Mouse (Mus musculus) right cerebral cortex, adult 2 months (tissue): ENCODE data around the gene Pp2d1.

Source experiments
- DNase-seq, 2 experiments: peaks; one replicate each; pipeline ENCODE4 v3.0.0; 2021 to 2022; ENCODE audit warnings: low spot score in 2 of 2

The Pp2d1 gene

DNA sequence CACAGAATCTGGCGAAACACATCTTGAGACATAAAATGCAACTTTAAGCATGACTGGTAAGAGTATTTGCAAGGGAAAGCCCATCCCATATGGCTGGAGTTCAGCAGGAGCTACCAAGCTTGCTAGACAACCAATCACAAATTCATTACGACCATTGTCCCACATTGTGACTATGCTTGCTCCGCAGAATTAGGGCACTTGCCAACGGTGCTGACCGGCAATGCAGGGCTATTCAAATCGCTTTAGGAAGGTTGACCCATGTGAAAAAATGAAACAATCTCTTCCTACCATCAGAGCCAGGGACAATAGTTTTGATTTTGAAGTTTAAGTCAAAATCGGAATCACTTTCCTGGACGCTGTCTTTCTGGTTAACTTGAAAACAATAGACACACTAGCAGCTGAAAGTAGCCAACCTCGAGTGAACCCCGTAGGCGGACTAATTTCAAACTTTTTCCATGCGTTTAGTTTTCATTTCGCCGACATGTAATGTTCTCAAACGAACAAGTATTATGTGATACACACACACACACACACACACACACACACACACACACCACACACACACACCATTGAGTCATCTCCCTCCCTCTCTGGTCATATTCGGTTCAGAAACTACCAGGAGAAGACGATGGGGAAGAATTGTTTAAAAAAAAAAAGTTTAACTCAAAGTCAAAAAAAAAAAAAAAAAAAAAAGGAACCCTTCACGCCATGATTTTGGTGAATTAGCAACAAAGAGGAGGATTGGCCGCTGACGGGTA is 27.1 kb upstream of the Pp2d1 start, which contains the start of gene Kat2b:
Gene Kat2b, plus strand, starts transcription at position 701 of the 758 bp plus-strand sequence.
- peak in 1 of 2 experiments; percentile 28 for DNase-seq

DNA sequence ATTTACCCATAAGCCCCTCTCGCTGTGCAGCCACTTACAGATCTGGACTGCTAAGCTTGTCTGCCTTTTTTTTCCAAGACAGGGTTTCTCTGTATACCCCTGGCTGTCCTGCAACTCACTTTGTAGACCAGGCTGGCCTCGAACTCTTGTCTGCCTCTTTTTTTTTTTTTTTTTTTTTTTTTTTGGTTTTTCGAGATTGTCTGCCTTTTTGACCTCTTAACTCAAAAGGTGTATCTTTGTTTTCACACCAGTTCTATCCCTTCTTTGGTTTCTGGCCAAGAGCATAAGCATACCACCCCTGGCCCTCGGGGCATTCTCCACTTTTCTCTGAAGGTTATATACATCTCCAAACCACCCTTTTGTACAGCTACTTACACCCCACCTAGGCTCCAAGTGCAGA is 25.6 kb upstream of the Pp2d1 start:
- DNase-seq: no peak

DNA sequence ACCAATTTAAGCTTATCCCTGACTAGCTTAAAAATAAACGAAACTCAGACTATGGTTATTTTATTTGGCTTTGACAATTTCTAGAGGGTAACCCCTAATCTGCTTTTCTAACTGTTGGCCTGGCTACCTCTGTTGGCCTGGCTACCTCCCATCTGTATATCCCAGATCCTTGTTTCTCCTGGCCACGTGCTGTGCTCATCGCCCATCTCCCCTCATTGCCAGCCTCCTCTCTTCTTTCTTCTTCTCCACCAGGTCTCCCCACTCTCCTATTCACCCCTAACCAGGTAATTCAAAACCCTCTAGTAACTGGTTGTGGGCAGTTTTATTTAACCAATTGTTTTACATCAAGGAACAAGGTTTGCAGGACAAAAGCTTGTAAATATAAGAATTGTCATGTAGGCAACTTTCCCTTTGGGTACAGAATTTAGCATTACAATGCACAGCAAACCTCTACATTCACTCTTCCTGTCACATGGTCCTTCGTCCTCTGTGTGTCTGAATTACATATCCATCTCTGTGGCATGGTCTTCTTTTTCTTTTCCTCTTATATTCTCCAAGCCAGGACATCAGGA is 22.3 kb upstream of the Pp2d1 start:
- DNase-seq: no peak

DNA sequence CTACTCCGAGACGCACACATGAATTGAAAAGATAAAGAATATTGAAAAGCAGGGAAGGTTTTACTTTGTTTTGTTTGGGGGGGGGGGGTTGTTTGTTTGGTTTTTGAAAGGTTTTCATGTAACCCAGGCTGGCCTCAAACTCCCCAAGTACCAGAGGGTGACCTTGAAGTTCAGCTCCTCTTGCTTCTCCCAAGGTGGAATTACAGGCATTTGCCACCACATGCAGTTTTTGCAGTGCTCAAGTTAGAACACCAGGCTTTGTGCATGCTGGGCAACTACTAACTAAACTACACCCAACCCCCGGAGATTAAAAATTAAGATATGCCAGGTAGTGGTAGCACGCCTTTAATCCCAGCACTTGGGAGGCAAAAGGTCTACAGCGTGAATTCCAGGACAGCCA is 20.4 kb upstream of the Pp2d1 start:
- DNase-seq: no peak

DNA sequence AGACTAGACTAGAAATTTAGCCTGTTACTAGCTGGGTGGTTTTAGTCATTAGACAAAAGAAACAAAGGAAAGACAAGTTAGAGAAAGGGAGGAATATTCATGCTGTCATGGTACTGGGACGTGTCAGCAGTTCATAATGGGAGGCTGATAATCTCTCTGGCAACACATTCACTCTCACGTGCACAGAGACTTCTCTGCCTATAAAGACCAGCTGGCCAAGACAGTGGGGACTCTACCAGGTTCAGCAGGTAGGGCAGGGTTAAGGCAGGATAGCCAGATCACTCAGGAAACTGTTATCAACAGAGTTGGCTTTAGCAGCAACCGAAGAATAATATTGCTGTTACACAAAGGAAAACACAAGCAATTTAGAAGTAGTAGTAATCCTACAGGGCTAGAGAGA is 18.2 kb upstream of the Pp2d1 start:
- no peak for DNase-seq

DNA sequence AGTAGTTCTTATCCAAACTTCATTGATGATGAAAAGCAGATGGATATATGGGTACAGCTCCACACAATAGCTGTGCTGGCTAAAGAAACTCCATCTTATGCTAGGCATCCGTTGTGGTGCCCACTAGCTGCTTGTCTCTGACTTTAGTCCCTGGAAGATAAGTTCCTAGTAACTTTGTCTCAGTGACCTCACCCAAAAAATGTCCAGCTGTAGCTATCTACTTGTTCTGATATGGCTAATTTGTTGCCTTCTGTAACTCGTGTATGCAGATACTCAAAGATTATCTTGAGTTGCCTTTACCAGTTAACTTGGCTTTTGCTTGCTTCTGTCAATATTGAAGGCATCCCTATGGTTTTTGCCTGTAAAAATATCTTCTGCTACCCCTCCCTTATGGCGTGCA is 15.6 kb upstream of the Pp2d1 start:
- no peak for DNase-seq

DNA sequence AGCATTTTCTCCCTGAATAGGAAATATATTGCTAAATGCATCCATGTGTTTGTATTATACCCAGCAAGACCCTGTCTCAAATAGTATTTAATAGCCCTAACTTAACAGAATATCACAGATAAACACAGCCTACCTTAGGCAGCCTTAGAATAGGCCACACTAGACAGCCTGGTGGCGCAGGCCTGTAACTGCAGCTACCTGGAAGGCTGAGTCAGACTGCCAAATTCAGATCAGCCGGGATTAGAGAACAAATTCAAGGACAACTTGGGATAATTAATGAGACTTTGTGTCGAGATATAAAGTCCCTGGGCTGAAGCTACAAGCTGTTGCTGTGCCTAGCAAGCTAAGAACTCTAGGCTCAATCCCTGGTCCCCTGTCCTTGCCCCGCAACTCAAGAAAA is 14.8 kb upstream of the Pp2d1 start:
- DNase-seq: no peak

DNA sequence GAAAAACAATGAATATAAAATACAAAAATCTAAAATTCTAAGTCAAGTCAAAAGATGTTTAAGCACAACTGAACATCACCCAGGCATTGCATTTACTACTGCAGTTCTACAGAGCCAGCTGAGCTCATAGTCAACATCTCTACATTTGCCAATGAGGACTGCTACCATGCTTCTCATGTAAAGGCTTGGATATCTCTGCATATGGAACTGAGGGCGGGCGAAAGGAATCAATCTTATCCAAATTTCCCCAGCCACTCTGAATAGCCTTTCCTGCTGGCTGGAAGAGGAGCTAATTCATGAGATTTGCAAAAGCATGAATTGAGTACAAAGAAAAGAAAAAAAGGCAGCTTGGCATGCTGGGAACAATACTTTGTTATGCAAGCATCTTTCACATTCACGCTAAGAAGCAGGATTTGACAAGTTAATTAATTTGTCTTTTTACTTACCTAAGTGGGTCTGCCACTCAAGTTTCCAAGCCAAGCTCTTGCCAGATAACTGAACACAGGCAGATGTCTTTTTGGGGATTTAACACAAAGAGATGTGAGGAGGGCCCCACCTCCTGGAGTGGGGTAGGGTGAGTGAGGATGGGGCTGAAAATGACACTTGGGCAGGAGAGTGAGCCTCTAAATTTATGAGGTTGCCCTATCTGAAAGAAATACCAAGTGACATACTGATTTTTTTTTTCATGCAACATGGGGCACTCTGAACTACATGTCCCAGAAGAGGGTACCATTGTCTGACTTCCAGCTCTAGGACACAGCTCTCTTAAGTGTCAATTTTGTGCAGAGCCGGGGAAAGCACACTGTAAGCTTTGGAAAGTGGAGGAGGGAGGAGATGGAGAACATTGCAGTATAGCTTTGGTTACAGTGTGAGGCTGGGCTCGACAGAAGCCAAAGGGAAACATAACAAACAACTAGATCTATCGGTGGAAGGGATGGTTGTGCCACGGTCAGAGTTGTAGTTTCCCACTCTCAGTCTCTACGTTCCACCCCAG is 12.4 kb upstream of the Pp2d1 start:
- DNase-seq: no peak

DNA sequence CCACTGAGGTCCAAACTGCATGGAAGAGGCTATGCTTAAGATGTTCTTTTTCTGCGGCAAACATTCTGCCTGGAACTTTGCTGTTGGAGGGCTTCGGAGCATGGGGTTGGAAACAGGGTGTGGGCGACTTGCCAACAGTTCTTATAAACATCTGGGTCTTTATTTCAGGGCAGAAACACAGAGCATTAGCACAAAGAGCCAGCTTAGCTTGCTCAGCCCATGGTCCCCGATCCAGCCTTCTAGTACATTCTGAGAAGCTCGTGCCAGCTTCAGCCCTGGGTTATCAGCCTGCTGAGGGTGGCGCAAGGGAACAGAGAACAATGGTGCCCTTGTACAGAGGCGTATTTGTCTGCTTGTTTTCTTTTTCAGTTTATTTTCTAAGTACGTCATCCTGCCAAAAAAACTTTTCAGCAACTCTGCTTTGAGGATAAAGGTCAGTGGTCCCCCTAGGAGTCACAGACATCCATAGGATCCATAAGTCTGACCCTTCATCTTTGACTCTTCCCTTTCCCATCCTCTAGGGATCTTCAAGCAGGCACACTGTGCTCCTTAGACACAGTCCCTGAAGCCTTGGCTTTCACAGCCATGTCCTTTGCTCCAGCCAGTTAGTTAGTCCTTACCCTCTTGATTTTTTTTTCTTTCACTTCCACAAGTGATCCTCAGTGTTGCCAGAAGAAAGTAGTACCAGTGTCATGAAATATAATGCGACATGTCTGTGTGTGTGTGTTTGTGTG is 4.5 kb upstream of the Pp2d1 start:
- peak; percentile 12 to 15 for DNase-seq

DNA sequence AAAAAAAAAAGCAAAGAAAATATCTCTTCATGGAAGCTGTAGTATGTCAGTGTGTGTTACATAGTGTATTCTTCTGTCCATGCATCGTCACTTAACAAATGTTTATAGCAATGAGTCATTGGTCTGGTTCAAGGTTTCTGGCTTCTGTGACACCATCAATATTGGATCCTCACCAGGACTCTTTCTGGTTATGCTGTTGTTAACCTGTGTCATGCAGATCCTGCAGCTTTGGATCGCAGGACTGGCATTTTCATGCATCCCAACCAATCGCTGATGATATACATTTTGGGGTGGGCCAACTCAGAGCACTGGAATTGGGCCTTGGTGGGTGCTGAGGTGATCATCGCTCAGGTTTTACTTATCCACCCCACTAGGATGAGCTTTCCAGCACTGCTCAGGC is 3.3 kb upstream of the Pp2d1 start:
- no peak for DNase-seq

DNA sequence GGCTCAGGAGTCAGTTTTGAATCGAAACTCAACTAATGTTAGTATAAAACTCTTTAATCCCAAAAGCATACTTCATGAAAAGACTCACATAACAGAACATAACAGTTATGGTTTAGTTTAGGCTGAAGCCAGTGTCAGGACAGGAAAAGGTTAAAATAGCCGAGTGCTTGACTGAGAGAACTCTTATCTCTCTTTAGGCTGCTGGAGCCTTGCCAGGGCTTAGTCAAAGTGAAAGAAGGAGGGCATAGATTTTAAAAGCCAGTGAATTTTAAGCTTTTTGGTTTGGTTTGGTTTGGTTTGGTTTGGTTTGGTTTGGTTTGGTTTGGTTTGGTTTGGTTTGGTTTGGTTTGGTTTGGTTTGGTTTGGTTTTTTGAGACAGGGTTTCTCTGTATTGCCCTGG is 6.8 kb downstream of the Pp2d1 start:
- no peak for DNase-seq

DNA sequence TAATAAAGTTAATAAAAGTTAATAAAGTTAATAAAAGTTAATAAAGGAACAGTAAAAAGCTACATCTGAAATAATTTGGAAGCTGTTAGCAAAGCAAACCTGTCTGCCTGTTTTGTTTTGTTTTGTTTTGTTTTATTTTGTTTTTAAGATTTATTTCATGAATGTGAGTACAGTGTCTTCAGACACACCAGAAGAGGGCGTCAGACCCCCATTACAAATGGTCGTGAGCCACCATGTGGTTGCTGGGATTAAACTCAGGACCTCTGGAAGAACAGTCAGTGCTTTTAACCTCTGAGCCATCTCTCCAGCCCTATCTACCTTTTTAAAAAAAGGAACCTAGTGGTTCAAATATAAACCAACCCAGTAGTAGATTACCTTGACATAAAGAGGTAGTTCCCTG is 8.1 kb downstream of the Pp2d1 start:
- no peak for DNase-seq

DNA sequence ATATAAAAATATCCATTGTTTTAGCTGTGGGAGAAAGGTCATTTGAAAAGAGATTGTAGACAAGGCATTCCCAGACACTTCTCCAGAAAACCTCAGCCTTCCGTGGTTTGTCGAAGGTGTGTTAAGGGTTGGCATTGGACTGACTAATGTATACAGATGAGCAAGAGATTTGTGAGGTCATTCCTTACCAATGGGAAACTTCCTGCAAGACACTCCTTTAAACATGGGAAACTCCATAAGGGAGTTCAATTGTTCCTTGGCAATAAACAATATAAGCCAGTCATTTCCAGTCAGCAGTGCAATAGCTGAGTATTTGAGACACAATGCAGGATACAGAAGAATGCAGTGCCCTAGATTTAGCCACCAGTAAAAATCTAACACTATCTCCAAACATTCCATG is 11.2 kb downstream of the Pp2d1 start:
- no peak for DNase-seq

DNA sequence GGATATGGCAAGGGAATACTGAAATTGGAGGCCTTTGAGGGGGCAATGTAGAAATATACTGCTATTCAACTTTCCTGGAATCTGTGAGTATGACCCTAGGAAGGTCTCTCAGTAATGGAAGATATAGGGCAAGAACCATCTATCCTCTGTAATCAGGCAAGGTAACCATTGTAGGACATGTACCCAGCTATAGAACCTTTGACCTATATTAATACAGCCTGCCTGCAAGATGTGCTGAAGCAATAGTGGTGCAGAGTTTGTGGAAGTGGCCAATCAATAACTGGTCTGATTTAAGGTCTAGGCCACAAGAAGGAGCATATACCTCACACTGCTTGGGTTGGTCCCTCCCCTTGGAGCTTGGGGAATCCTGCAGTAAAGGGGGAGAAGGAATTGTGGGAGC is 18.7 kb downstream of the Pp2d1 start:
- DNase-seq: no peak

DNA sequence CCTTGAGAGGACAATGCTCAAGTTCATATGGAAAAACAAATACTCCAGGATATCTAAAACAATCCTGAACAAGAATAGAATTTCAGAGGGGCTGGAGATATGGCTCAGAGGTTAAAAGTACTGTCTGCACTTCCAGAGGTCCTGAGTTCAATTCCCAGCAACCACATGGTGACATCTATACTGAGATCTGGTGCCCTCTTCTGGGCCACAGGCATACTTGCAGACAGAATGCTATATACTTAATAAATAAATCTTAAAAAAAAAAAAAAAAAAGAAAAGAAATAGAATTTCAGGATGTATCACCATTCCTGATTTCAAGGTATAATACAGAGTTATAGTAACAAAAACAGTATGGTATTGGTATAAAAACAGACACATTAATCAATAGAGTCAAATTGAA is 19.9 kb downstream of the Pp2d1 start:
- no peak for DNase-seq

DNA sequence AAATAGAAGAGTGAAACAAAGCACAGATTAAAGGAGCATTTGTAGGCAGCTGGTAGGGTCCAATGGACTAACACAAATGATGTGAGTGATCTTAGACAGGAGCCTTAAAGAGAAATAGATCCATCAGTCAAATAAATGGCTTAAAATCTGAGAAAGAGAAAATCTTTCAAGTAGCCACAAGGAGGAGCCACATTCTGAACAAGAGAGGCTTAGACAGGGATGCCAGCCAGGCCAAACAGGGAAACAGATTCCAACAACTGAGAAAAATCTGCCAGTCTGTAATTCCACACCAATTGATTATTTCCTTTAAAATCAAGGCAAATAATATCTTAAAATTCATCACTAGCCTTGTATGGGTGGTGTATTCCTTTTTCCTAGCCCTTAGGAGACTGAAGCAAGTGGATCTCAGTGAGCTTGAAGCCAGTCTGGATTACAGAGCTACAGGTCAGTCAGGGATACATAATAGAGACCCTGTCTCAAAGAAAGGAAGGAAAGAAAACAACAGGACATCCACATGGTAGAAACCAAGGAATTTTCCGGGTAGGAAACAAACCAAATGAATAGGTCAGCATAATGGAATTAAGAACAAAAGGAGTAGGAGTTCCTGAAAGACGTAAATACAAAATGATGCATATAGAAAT is 26.8 kb downstream of the Pp2d1 start:
- DNase-seq: peak in 1 of 2 experiments; percentile 18

DNA sequence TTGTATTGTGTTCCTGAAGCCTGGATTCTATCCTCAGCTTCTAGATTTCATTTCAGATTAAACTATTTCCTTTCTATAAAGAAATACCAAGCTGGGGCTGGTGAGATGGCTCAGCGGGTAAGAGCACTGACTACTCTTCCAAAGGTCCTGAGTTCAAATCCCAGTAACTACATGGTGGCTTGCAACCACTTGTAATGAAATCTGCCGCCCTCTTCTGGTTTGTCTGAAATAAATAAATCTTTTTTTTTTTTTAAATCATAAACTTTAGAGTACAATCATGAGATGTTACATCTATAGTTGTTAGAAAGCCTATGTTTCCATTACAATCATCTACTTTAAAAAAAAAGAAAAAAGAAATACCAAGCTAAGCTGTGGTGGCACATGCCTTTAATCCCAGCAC is 36.3 kb downstream of the Pp2d1 start:
- no peak for DNase-seq

DNA sequence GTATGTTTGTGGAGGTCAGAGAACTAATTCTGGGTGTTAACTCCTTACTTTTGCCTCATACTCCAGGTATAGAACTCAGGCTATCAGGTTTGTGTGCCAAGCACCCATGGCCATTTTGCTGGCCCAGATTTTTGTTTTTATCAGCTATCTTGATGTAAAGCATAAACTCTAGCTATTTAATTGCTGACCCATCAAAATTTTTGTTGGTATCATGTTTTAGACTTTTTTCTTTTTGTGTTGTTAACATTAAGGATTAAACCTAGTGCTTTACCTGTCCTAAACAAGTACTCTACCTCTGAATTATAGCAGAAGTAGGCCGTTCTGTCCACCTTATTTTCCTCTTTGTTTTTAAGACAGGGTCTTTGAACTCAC is 50.3 kb downstream of the Pp2d1 start:
- no peak for DNase-seq

DNA sequence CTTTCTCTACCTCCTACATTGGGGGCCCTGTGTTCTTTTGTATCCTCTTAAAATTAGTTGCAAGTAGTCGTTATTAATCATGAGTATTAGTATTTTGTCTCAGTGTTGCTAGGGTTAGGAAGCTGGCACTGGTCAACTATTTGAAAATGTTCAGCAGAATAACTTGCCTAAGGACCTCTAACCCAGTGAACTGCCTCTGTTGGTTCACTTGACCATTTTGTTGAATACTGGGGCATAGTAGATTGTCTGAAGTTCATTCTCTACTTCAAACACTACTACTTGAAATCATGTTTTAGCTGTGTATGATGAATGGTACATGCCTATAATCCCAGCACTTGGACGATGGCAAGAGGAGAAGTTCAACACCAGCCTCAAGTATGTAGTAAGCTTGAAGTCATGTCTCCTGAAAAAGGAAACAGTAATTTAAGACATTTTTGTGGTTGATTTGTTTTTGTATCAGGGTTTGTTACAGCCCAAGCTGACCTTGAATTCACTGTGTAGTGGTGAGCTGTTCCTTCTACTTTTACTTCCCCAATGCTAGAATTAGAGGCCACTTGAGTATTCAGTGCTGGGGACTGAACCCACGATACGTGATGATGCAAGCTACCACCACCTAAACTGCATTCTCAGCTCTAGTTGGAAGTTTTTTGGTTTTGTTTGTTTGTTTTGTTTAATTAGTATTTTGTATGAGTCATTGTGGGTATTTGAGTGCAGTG is 50.8 kb downstream of the Pp2d1 start:
- no peak for DNase-seq

DNA sequence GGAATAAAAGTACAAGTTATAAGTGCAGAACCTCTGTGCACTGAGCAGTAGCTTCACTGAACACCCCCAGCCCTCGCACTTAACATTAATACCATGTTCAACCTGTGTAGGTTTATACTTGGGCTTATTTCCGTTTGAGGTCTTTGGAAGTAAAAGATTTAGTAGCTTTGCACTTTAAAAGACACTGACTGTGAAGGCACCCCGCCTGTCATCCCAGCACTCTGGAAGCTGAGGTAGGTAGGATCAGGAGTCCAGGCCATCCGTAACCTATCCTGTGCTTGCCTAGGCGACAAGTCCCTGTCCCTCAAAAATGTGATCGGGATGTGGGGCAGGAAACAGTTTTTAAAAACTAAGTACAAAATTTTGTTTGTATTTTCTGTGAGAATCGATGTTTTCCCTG is 58.8 kb downstream of the Pp2d1 start:
- no peak for DNase-seq

DNA sequence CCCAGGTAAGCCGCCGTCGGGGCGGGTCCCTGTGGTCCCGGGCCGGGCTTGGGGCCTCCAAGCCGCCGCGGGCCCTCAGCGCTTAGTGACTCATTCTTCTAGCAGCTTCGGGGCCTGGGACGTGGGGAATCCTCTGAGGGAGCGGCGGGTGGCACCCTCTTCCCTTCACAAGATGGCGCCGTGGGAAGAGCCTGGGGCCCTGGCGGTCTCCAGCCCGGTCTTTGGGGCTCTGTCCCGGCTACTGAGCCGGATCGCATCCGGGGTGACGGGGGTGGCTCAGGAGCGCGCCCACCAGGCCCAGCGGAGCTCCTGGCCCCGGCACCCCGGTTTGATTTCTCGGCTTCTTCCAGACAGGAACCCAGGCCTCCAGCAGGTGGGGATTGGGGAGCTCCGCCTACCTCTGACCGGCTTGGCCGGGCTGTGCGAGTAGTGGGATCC is 59.6 kb downstream of the Pp2d1 start:
- DNase-seq: peak; percentile 55 to 66
